Mouse (Mus musculus): ENCODE results near the gene Zfp292. TPM values are rescaled to one million over a fixed set of nuclear protein-coding genes. Genes with fewer than 3 reads are reported as not detected.
A peak's percentile ranks its signal among the peaks of the same experiment; 100 is the strongest.

Gene Zfp292
- total and polyA plus RNA-seq, 3 experiments, result 9.5 to 13.6 (median 11.4) TPM

DNA sequence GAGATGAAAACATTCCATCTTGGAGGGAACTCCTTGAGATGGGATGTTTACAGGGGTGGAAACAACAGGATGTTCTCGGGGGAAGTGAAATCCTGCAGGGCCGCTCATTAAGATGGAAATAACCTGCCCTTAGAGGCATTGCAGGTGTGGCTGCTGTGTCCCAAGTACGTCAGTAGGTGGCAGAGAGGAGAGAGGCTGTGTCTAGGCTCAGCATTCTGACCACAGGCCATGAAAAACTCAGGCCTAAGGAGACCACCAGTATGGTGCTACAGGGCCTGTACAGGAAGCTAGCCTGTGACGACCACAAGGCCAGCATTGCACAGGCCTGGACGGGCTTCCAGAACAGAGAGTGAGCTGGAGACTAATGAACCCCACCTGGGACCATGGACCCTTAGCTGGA, 97.9 kb downstream of the Zfp292 start:
- TF ChIP-seq CTCF (conservative IDR thresholded peaks at IDR 0.05 in 1 of 2, IDR thresholded peaks at IDR 0.05 in 1 of 2; ENCODE audit: low read depth in 2 of 2, low read length in 2 of 2), result peak; percentile 48 to 65
- TF ChIP-seq SMC3 (IDR thresholded peaks at IDR 0.05; ENCODE audit: low read depth, low read length), result peak; percentile 73
- TF ChIP-seq CHD1 (IDR thresholded peaks at IDR 0.05; ENCODE audit: low read depth, low read length), result no peak
- TF ChIP-seq RAD21 (IDR thresholded peaks at IDR 0.05; ENCODE audit: low read depth, low read length), result peak; percentile 39
- no peak for TF ChIP-seq USF2 (conservative IDR thresholded peaks at IDR 0.05; ENCODE audit: low read depth, low read length)
- Histone ChIP-seq H3K79me2 (replicated peaks; ENCODE audit: control insufficient read depth, extremely low read depth, insufficient read depth, poor library complexity, severe bottlenecking) (no peaks in the 10 kb centered on the region), H3K4me3 (replicated peaks in 1 of 3; ENCODE audit: low read depth in 2 of 3, low read length in 2 of 3, poor library complexity in 1 of 3) (no peak overlapping the region), H3K9ac (ENCODE audit: insufficient read depth, low read depth) (no peak overlapping the region), H3K27ac (ENCODE audit: insufficient read depth, low read depth) (no peak overlapping the region), H3K4me1 (ENCODE audit: control insufficient read depth in 1 of 2, insufficient read depth in 2 of 2) (no peaks in the 10 kb centered on the region; a peak in 1 of 4 replicates), H3K36me3 (replicated peaks in 1 of 2; ENCODE audit: control insufficient read depth in 1 of 2, insufficient read depth in 1 of 2, low read length in 1 of 2) (no peaks in the 10 kb centered on the region), H3K27me3 (replicated peaks) (no peaks in the 10 kb centered on the region), H3K4me2 (ENCODE audit: insufficient read depth, low read depth, poor library complexity, severe bottlenecking) (no peak overlapping the region), H3K9me3 (replicated peaks; ENCODE audit: low read length) (no peaks in the 10 kb centered on the region)
- dilution Hi-C loops (cut with MboI; ENCODE audit: extremely low pct_ligation_motif_present, extremely low pct_unique_long_range_greater_than_20kb, low sequenced_read_pairs) (no loop called here), in situ Hi-C loops (cut with MboI; ENCODE audit: low pct_ligation_motif_present, low pct_unique_long_range_greater_than_20kb, low sequenced_read_pairs) (loop anchor here (10.0 kb wide), 1 partner anchor 130 kb away; no protein-coding TSS in a partner anchor)
- peak; percentile 47 for DNase-seq (ENCODE audit: extremely low read depth)

DNA sequence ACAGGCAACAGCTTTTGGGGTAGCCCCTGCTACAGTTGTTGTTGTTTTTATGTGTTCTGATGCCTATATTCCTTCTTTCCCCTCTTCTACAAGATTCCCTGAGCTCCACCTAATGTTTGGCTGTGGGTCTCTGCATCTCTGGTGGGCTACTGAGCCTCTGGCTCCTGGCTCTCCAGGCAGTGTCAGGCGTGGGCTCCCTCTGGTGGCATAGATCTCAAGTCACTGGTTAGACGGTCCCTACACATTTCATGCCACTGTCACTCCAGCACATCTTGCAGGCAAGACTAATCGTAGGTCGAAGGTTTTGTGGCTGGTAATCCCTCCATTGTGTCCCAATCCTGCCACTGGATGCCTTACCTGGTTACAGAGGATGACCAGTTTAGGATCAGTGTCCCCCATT, 100.0 kb downstream of the Zfp292 start:
- Histone ChIP-seq H3K9ac (ENCODE audit: insufficient read depth, low read depth) (no peak overlapping the region), H3K4me3 (replicated peaks in 1 of 3; ENCODE audit: low read depth in 2 of 3, low read length in 2 of 3, poor library complexity in 1 of 3) (no peak overlapping the region), H3K79me2 (replicated peaks; ENCODE audit: control insufficient read depth, extremely low read depth, insufficient read depth, poor library complexity, severe bottlenecking) (0 out of 2 replicates have a peak, but pooled peaks cover under 1% of the 10 kb centered on the region), H3K36me3 (replicated peaks in 1 of 2; ENCODE audit: control insufficient read depth in 1 of 2, insufficient read depth in 1 of 2, low read length in 1 of 2) (no peaks in the 10 kb centered on the region), H3K27me3 (replicated peaks) (no peaks in the 10 kb centered on the region), H3K4me2 (ENCODE audit: insufficient read depth, low read depth, poor library complexity, severe bottlenecking) (no peak overlapping the region), H3K4me1 (ENCODE audit: control insufficient read depth in 1 of 2, insufficient read depth in 2 of 2) (no peaks in the 10 kb centered on the region; a peak in 1 of 4 replicates), H3K27ac (ENCODE audit: insufficient read depth, low read depth) (no peak overlapping the region), H3K9me3 (replicated peaks; ENCODE audit: low read length) (no peaks in the 10 kb centered on the region)
- peak; percentile 32 for DNase-seq (ENCODE audit: extremely low read depth)
- dilution Hi-C loops (cut with MboI; ENCODE audit: extremely low pct_ligation_motif_present, extremely low pct_unique_long_range_greater_than_20kb, low sequenced_read_pairs) (no loop called here), in situ Hi-C loops (cut with MboI; ENCODE audit: low pct_ligation_motif_present, low pct_unique_long_range_greater_than_20kb, low sequenced_read_pairs) (loop anchor here (10.0 kb wide), 1 partner anchor 132 kb away; no protein-coding TSS in a partner anchor)
- TF ChIP-seq MAX (IDR thresholded peaks at IDR 0.05; ENCODE audit: low read length), result no peak
- no peak for TF ChIP-seq UBTF (IDR thresholded peaks at IDR 0.05; ENCODE audit: low read depth, low read length)
- TF ChIP-seq USF2 (conservative IDR thresholded peaks at IDR 0.05; ENCODE audit: low read depth, low read length), result no peak
- no peak for TF ChIP-seq E2F4 (IDR thresholded peaks at IDR 0.05; ENCODE audit: insufficient replicate concordance, low read depth, low read length)
- TF ChIP-seq CHD1 (IDR thresholded peaks at IDR 0.05; ENCODE audit: low read depth, low read length), result no peak
- TF ChIP-seq POLR2A (IDR thresholded peaks at IDR 0.05; ENCODE audit: low read depth, low read length), result no peak
- TF ChIP-seq HCFC1 (IDR thresholded peaks at IDR 0.05; ENCODE audit: low read depth, low read length), result no peak
- no peak for TF ChIP-seq EP300 (IDR thresholded peaks at IDR 0.05; ENCODE audit: low read length)
- TF ChIP-seq PAX5 (IDR thresholded peaks at IDR 0.05; ENCODE audit: low read length), result no peak
- peak in 1 of 2 experiments; percentile 59; a peak in 2 of 4 replicates for TF ChIP-seq CTCF (conservative IDR thresholded peaks at IDR 0.05 in 1 of 2, IDR thresholded peaks at IDR 0.05 in 1 of 2; ENCODE audit: low read depth in 2 of 2, low read length in 2 of 2)
- no peak for TF ChIP-seq ETS1 (conservative IDR thresholded peaks at IDR 0.05; ENCODE audit: low read depth, low read length)
- peak; percentile 23 for TF ChIP-seq SMC3 (IDR thresholded peaks at IDR 0.05; ENCODE audit: low read depth, low read length)
- TF ChIP-seq CHD2 (IDR thresholded peaks at IDR 0.05; ENCODE audit: low read length), result no peak
- no peak for TF ChIP-seq RCOR1 (conservative IDR thresholded peaks at IDR 0.05; ENCODE audit: low read depth, low read length)
- no peak for TF ChIP-seq MXI1 (IDR thresholded peaks at IDR 0.05; ENCODE audit: low read depth, low read length)
- no peak for TF ChIP-seq JUND (conservative IDR thresholded peaks at IDR 0.05; ENCODE audit: low read depth, low read length)
- no peak for TF ChIP-seq NELFE (IDR thresholded peaks at IDR 0.05; ENCODE audit: low read depth, low read length)
- no peak for TF ChIP-seq ZMIZ1 (IDR thresholded peaks at IDR 0.05; ENCODE audit: low read depth, low read length)
- TF ChIP-seq MAFK (IDR thresholded peaks at IDR 0.05; ENCODE audit: insufficient replicate concordance, low read length), result no peak
- no peak for TF ChIP-seq JUN (IDR thresholded peaks at IDR 0.05; ENCODE audit: insufficient read depth, low read depth, low read length)
- TF ChIP-seq MAZ (IDR thresholded peaks at IDR 0.05; ENCODE audit: low read depth, low read length), result no peak
- no peak for TF ChIP-seq ZC3H11A (IDR thresholded peaks at IDR 0.05; ENCODE audit: low read depth, low read length)
- TF ChIP-seq RAD21 (IDR thresholded peaks at IDR 0.05; ENCODE audit: low read depth, low read length), result peak; percentile 46
- no peak for TF ChIP-seq TCF12 (IDR thresholded peaks at IDR 0.05; ENCODE audit: low read depth, low read length)
- TF ChIP-seq ELF1 (IDR thresholded peaks at IDR 0.05; ENCODE audit: low read depth, low read length), result no peak
